Mouse (Mus musculus) midbrain, embryonic 14.5 days (tissue): Measurements from ENCODE around the gene Gse1. TPM values are rescaled to one million over a fixed set of nuclear protein-coding genes. Genes with fewer than 3 reads are reported as not detected.

Source experiments
- ATAC-seq: fragments of 200-750 bp; cut with Nextera tagmentation; 2 replicates; pipeline ENCODE4 v1.8.0; 2017; ENCODE audit warnings: moderate number of reproducible peaks, moderate library complexity; ENCODE audit not compliant: low FRiP score, low TSS enrichment
- DNase-seq: peaks from one replicate; pipeline ENCODE4 v3.0.0-alpha.2; 2015
- H3K27ac ChIP-seq: fragments of 300-500 bp; sonication (generic); replicated peaks from 2 replicates; pipeline ENCODE4 v1.5.1; 2014; ENCODE audit warnings: mild to moderate bottlenecking, low read depth, low read length, moderate library complexity
- H3K27me3 ChIP-seq: fragments of 300-500 bp; sonication (generic); 2 replicates; pipeline ENCODE4 v1.6.1; 2014; ENCODE audit warnings: low read length, control low read depth, mixed read lengths; ENCODE audit not compliant: control insufficient read depth, insufficient read depth
- H3K36me3 ChIP-seq: fragments of 300-500 bp; sonication (generic); 2 replicates; pipeline ENCODE4 v1.6.1; 2014; ENCODE audit warnings: low read length, control low read depth; ENCODE audit not compliant: control insufficient read depth, insufficient read depth
- H3K4me1 ChIP-seq: fragments of 300-500 bp; sonication (generic); 2 replicates; pipeline ENCODE4 v1.6.1; 2014; ENCODE audit warnings: mild to moderate bottlenecking, antibody characterized with exemption, low read length, control low read depth; ENCODE audit not compliant: control insufficient read depth, insufficient read depth
- H3K4me2 ChIP-seq: fragments of 300-500 bp; sonication (generic); 2 replicates; pipeline ENCODE4 v1.6.1; 2014; ENCODE audit warnings: mild to moderate bottlenecking, low read length, moderate library complexity
- H3K4me3 ChIP-seq: fragments of 300-500 bp; sonication (generic); replicated peaks from 2 replicates; pipeline ENCODE4 v1.5.1; 2014; ENCODE audit warnings: low read depth, low read length
- H3K9ac ChIP-seq: fragments of 300-500 bp; sonication (generic); replicated peaks from 2 replicates; pipeline ENCODE4 v1.6.1; 2014; ENCODE audit warnings: mild to moderate bottlenecking, low read length, moderate library complexity
- H3K9me3 ChIP-seq: fragments of 300-500 bp; sonication (generic); 2 replicates; pipeline ENCODE4 v1.6.1; 2016; ENCODE audit warnings: low read length, control low read depth, mixed read lengths; ENCODE audit not compliant: control insufficient read depth
- WGBS: fragments of 180-500 bp; shearing (Covaris S2); extraction: QIAGEN DNeasy Blood & Tissue Kit; methylation state at CpG from one replicate; pipeline ENCODE4 v1.1.7; 2014; 5-methylcytosine and 5-hydroxymethylcytosine counted together
- polyA plus RNA-seq: library from polyadenylated mRNA; unstranded; fragments of >200 nt; fragmentation: Nextera tagmentation; extraction: Ambion mirVana; gene quantifications from 2 replicates; pipeline ENCODE4 v1.2.1, GENCODE M21; 2014

The Gse1 gene
- polyA plus RNA-seq, 1 experiment from 2014 or later: 28.6 TPM

DNA sequence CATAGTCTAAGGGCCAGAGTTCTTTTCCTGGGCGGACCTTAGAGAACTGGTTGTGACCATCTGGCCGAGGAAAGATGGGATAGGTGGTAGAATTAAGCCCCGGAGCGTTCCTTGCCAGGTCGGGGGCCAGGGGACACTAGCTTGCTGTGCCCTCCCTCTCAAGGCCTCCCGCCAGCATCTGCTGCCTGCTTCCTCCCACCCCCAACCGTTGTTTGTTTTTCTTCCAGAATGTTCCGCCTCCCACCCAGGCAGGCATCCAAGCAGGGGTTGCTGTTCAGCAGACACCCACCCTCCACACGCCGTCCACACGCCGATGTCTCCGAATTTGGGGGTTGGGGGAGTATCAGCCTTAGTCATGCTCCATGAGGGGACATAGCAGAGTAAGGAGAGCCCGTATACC, 49.8 kb downstream of the Gse1 start:
- 85% methylated on average over 14 of the region's 14 CpGs for WGBS
- H3K4me1 ChIP-seq: peaks cover 29% of the 10 kb centered on the region
- DNase-seq: no peak

GRCm38 (mm10) chr8:120279418-120279817, 51.2 kb downstream of the Gse1 start:
- Histone ChIP-seq H3K27me3 (no peaks in the 10 kb centered on the region; the same call in 1 of the 2 replicates), H3K4me1 (peaks cover 43% of the 10 kb centered on the region), H3K9ac (no peak overlapping the region), H3K9me3 (no peaks in the 10 kb centered on the region), H3K36me3 (no peaks in the 10 kb centered on the region), H3K27ac (no peak overlapping the region), H3K4me2 (no peak overlapping the region), H3K4me3 (no peak overlapping the region)
- 84% methylated on average over 7 of the region's 8 CpGs for WGBS
- no peak for DNase-seq
- ATAC-seq: no peak

More for the DNA sequence above, 49.8 kb downstream of the Gse1 start:
- Histone ChIP-seq H3K27ac (no peak overlapping the region), H3K27me3 (no peaks in the 10 kb centered on the region; the same call in 1 of the 2 replicates), H3K36me3 (no peaks in the 10 kb centered on the region), H3K9ac (no peak overlapping the region), H3K4me2 (no peak overlapping the region), H3K4me3 (no peak overlapping the region), H3K9me3 (no peaks in the 10 kb centered on the region)
- no peak for ATAC-seq

DNA sequence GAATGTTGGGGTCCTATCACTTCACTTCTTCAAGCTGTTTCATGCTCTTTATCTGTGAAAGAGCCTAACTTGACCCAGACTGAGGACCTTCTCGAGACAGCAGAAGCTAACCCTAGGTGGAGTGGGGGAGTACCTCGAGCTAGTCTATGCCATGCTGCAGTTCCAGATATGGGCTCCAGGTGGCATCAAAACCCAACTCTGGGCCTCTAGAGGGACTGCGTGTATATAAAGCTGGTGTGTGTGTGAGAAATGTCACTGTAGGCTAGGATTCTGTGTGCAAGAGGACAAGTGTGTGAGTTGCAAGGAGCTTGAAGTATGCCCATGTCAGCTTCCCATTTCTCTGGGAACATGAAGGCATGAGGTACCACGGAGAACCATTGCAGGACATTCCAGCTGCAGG, 53.2 kb downstream of the Gse1 start:
- Histone ChIP-seq H3K9me3 (no peaks in the 10 kb centered on the region), H3K36me3 (no peaks in the 10 kb centered on the region), H3K27me3 (no peaks in the 10 kb centered on the region; the same call in 1 of the 2 replicates), H3K4me3 (no peak overlapping the region), H3K9ac (no peak overlapping the region), H3K4me2 (no peak overlapping the region), H3K4me1 (peaks cover 49% of the 10 kb centered on the region), H3K27ac (no peak overlapping the region)
- 18% methylated on average over 4 of the region's 4 CpGs for WGBS
- DNase-seq: peak; percentile 94
- ATAC-seq: no peak

DNA sequence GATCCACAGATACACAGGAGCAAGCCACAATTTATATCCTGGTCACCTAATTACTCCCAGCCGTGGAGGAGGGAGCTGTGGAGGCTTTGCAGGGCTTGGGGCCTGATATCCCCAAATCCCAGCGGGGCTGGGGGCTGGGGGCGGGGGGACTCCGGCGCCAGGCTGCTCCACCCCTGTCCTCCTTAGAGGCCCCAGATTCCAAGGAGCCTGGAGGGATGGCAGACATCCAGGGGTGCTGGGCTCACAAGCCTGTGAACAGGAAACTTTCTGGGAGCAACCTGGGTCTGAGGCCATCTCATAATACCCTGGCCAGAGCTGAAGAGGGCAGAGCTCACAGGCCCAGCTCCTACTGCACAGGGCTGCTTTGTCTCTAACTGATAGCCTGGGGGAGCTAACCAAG, 54.2 kb downstream of the Gse1 start:
- Histone ChIP-seq H3K36me3 (no peaks in the 10 kb centered on the region), H3K9me3 (no peaks in the 10 kb centered on the region), H3K27ac (0 out of 2 replicates have a peak overlapping the region, but pooled peaks have one; percentile 32), H3K4me1 (peaks cover 39% of the 10 kb centered on the region), H3K4me2 (no peak overlapping the region), H3K4me3 (no peak overlapping the region), H3K27me3 (no peaks in the 10 kb centered on the region; the same call in 1 of the 2 replicates), H3K9ac (no peak overlapping the region)
- no peak for ATAC-seq
- no peak for DNase-seq
- WGBS: 45% methylated on average over 5 of the region's 5 CpGs

DNA sequence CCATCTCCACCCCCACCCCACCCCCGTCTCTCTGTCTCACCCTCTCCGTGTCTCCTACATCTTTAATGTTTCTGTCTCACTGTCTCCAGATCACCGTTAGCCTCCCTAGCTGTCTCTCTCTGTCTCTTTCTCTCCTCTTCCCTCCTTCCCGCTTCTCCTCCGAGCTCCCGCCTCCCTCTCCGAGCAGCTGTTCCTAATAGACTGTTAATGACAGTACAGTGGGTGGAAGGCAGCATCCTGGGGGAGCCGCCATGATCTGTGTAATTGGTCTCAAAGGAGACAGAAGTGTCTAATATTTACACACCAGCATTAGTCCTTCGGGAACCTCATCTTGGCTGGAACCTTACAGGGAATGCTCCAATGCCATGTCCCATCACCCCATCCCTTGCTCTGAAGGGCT, 56.0 kb downstream of the Gse1 start:
- H3K9ac ChIP-seq: no peak overlapping the region; the same call in 1 of the 2 replicates
- no peak overlapping the region for H3K4me3 ChIP-seq
- H3K4me1 ChIP-seq: peaks cover 52% of the 10 kb centered on the region
- H3K27me3 ChIP-seq: no peaks in the 10 kb centered on the region
- no peak for ATAC-seq
- H3K27ac ChIP-seq: peak overlapping the region; percentile 67
- no peaks in the 10 kb centered on the region for H3K36me3 ChIP-seq
- H3K4me2 ChIP-seq: no peak overlapping the region
- WGBS: 23% methylated on average over 9 of the region's 9 CpGs
- no peaks in the 10 kb centered on the region for H3K9me3 ChIP-seq
- DNase-seq: no peak

DNA sequence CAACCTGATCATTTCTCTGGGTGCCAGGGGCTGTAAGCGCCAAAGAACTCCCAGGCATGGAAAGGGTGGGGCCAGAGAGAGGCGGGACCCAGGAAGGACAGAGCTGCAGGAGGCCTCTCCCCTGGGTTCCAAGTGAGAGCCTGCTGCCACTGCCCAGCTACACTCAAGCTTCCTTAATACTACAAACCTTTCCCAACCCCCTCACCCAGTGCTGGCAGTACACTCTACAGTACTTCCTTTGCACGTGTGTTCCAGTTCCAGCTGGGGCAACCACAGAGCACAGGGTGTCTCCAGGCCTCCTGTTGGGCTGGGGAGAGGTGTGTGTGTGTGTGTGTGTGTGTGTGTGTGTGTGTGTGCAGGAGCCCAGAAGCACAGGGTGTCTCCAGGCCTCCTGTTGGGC, 56.8 kb downstream of the Gse1 start:
- H3K9ac ChIP-seq: peak overlapping the region; percentile 26; the same call in 1 of the 2 replicates
- 40% methylated on average over 3 of the region's 3 CpGs for WGBS

DNA sequence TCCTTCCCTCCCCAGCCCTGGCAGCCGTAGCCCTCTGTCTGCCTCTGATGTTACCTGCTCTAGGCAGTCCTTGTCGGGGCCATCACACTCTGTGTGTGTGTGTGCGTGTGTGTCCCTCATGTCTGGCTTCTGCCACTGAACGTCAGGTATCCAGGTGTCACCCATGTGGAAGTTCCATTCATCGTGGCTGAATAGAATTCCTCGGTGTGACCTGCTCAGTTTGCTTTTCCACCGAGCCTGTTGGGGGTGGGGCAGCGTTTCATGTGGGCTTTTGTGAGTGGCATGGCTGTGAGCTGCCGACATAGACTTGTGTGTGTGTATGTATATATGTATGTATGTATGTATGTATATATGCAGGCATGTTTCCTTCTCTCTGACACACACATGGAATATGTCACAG, 57.6 kb downstream of the Gse1 start:
- Histone ChIP-seq H3K4me2 (no peak overlapping the region), H3K36me3 (no peaks in the 10 kb centered on the region), H3K27ac (no peak overlapping the region; the same call in 1 of the 2 replicates), H3K9ac (no peak overlapping the region), H3K27me3 (no peaks in the 10 kb centered on the region), H3K4me3 (no peak overlapping the region), H3K4me1 (peaks cover 66% of the 10 kb centered on the region), H3K9me3 (no peaks in the 10 kb centered on the region)
- 63% methylated on average over 9 of the region's 9 CpGs for WGBS
- ATAC-seq (no peak), DNase-seq (no peak)

More for the DNA sequence above, 56.8 kb downstream of the Gse1 start:
- Histone ChIP-seq H3K9me3 (no peaks in the 10 kb centered on the region), H3K4me3 (no peak overlapping the region), H3K4me2 (no peak overlapping the region), H3K27me3 (no peaks in the 10 kb centered on the region), H3K4me1 (peaks cover 59% of the 10 kb centered on the region), H3K36me3 (no peaks in the 10 kb centered on the region), H3K27ac (peak overlapping the region; percentile 67)
- DNase-seq (no peak), ATAC-seq (no peak)

- no peaks in the 10 kb centered on the region for H3K9me3 ChIP-seq
- WGBS: 39% methylated on average over 21 of the region's 21 CpGs
- H3K9ac ChIP-seq: no peak overlapping the region
- H3K4me1 ChIP-seq: peaks cover 75% of the 10 kb centered on the region
- ATAC-seq: peak; percentile 22; the same call in 1 of the 2 replicates
- peak; percentile 88 for DNase-seq
- no peaks in the 10 kb centered on the region for H3K27me3 ChIP-seq
- H3K27ac ChIP-seq: 0 out of 2 replicates have a peak overlapping the region, but pooled peaks have one; percentile 4
- no peak overlapping the region for H3K4me3 ChIP-seq
- no peaks in the 10 kb centered on the region for H3K36me3 ChIP-seq
- H3K4me2 ChIP-seq: no peak overlapping the region; the same call in 1 of the 2 replicates
These were observed 60.1 kb downstream of the Gse1 start for GRCm38 (mm10) chr8:120288122-120288908.

DNA sequence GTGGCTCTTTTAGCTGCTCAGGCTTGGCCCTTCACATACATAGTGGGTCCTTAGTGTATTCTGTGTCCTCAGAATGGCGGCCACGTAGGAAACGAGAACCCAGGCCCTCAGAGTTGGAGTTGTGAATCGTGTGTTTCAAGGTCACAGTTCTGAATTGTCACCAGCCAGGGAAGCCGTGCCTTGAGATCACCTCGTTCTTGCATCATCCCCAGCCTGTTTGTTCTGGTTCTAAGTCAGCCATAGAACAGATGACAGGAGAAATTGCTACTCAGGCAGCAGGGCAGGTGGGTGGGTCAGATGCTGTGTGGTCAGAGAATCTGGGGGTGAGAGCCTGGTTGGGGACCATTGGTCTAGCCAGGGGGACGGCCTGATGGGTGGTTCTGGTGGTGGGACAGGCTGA, 60.9 kb downstream of the Gse1 start:
- Histone ChIP-seq H3K27me3 (no peaks in the 10 kb centered on the region), H3K4me2 (no peak overlapping the region), H3K4me1 (peaks cover 75% of the 10 kb centered on the region), H3K4me3 (no peak overlapping the region), H3K36me3 (no peaks in the 10 kb centered on the region), H3K27ac (no peak overlapping the region), H3K9ac (no peak overlapping the region), H3K9me3 (no peaks in the 10 kb centered on the region)
- 84% methylated on average over 7 of the region's 7 CpGs for WGBS
- ATAC-seq (no peak), DNase-seq (no peak)
